Mouse (Mus musculus) stomach, embryonic 15.5 days (tissue): Measurements from ENCODE around the gene Gda. TPM values are rescaled to one million over a fixed set of nuclear protein-coding genes. Genes with fewer than 3 reads are reported as not detected.

Source experiments
- ATAC-seq: fragments of 200-750 bp; cut with Nextera tagmentation; 2 replicates; pipeline ENCODE4 v1.8.0; 2017; ENCODE audit warnings: low read depth, moderate number of reproducible peaks, moderate TSS enrichment; ENCODE audit not compliant: insufficient read depth, low FRiP score
- H3K27ac ChIP-seq: fragments of 300-500 bp; sonication (generic); 2 replicates; pipeline ENCODE4 v1.5.1; 2015; ENCODE audit warnings: mild to moderate bottlenecking, inconsistent platforms
- H3K27me3 ChIP-seq: fragments of 300-500 bp; sonication (generic); replicated peaks from 2 replicates; pipeline ENCODE4 v1.6.1; 2015; ENCODE audit warnings: inconsistent platforms
- H3K36me3 ChIP-seq: fragments of 300-500 bp; sonication (generic); 2 replicates; pipeline ENCODE4 v1.6.1; 2015; ENCODE audit warnings: inconsistent platforms
- H3K4me1 ChIP-seq: fragments of 300-500 bp; sonication (generic); 2 replicates; pipeline ENCODE4 v1.6.1; 2015; ENCODE audit warnings: inconsistent platforms
- H3K4me2 ChIP-seq: fragments of 300-500 bp; sonication (generic); 2 replicates; pipeline ENCODE4 v1.6.1; 2015; ENCODE audit warnings: mild to moderate bottlenecking, inconsistent platforms
- H3K4me3 ChIP-seq: fragments of 300-500 bp; sonication (generic); replicated peaks from 2 replicates; pipeline ENCODE4 v1.5.1; 2015; ENCODE audit warnings: inconsistent platforms
- H3K9ac ChIP-seq: fragments of 300-500 bp; sonication (generic); 2 replicates; pipeline ENCODE4 v1.6.1; 2015; ENCODE audit warnings: inconsistent platforms
- H3K9me3 ChIP-seq: fragments of 300-500 bp; sonication (generic); 2 replicates; pipeline ENCODE4 v1.6.1; 2016; ENCODE audit warnings: inconsistent platforms
- WGBS: fragments of 180-500 bp; shearing (Covaris S2); methylation state at CpG from one replicate; pipeline ENCODE4 v1.1.7; 2015; 5-methylcytosine and 5-hydroxymethylcytosine counted together
- polyA plus RNA-seq: library from polyadenylated mRNA; unstranded; fragments of >200 nt; fragmentation: Nextera tagmentation; extraction: Ambion mirVana; gene quantifications from 2 replicates; pipeline ENCODE4 v1.2.1, GENCODE M21; 2015

Gda gene
- polyA plus RNA-seq, 1 experiment from 2014 or later = 2.7 TPM

GRCm38 (mm10) chr19:21390904-21391303 is 82.3 kb downstream of the Gda start:
- Histone ChIP-seq H3K27ac (no peak overlapping the region), H3K9ac (no peak overlapping the region), H3K9me3 (no peaks in the 10 kb centered on the region), H3K4me1 (no peaks in the 10 kb centered on the region), H3K27me3 (no peaks in the 10 kb centered on the region), H3K4me3 (no peak overlapping the region), H3K36me3 (no peaks in the 10 kb centered on the region), H3K4me2 (no peak overlapping the region)
- 88% methylated on average over 7 of the region's 7 CpGs for WGBS
- ATAC-seq = no peak

GRCm38 (mm10) chr19:21386842-21387241 is 86.4 kb downstream of the Gda start:
- WGBS = 65% methylated on average over 2 of the region's 2 CpGs
- H3K9ac ChIP-seq = no peak overlapping the region
- no peaks in the 10 kb centered on the region for H3K9me3 ChIP-seq
- no peak overlapping the region for H3K27ac ChIP-seq
- no peaks in the 10 kb centered on the region for H3K4me1 ChIP-seq
- H3K4me3 ChIP-seq = no peak overlapping the region
- H3K27me3 ChIP-seq = no peaks in the 10 kb centered on the region
- H3K36me3 ChIP-seq = no peaks in the 10 kb centered on the region
- H3K4me2 ChIP-seq = no peak overlapping the region
- no peak for ATAC-seq

- H3K27me3 ChIP-seq = no peaks in the 10 kb centered on the region
- H3K27ac ChIP-seq = no peak overlapping the region
- H3K36me3 ChIP-seq = no peaks in the 10 kb centered on the region
- H3K4me2 ChIP-seq = no peak overlapping the region
- no peak for ATAC-seq
- H3K4me1 ChIP-seq = no peaks in the 10 kb centered on the region
- H3K9ac ChIP-seq = no peak overlapping the region
- WGBS = 77% methylated on average over 3 of the region's 3 CpGs
- no peak overlapping the region for H3K4me3 ChIP-seq
- no peaks in the 10 kb centered on the region for H3K9me3 ChIP-seq
Measured at GRCm38 (mm10) chr19:21384231-21384630, 89.0 kb downstream of the Gda start.

- ATAC-seq = no peak
- Histone ChIP-seq H3K4me2 (no peak overlapping the region), H3K4me1 (no peaks in the 10 kb centered on the region), H3K9ac (no peak overlapping the region), H3K9me3 (no peaks in the 10 kb centered on the region), H3K27ac (no peak overlapping the region), H3K4me3 (no peak overlapping the region), H3K36me3 (no peaks in the 10 kb centered on the region), H3K27me3 (no peaks in the 10 kb centered on the region)
- 80% methylated on average over 6 of the region's 6 CpGs for WGBS
Measured at GRCm38 (mm10) chr19:21383491-21384226, 89.6 kb downstream of the Gda start.

- no peak overlapping the region for H3K27ac ChIP-seq
- H3K36me3 ChIP-seq = no peaks in the 10 kb centered on the region
- H3K9ac ChIP-seq = no peak overlapping the region
- H3K4me2 ChIP-seq = no peak overlapping the region
- H3K27me3 ChIP-seq = no peaks in the 10 kb centered on the region
- no peaks in the 10 kb centered on the region for H3K9me3 ChIP-seq
- WGBS = 57% methylated on average over 2 of the region's 2 CpGs
- H3K4me1 ChIP-seq = no peaks in the 10 kb centered on the region
- H3K4me3 ChIP-seq = no peak overlapping the region
- ATAC-seq = no peak
Measured at GRCm38 (mm10) chr19:21381696-21382095, 91.5 kb downstream of the Gda start.

GRCm38 (mm10) chr19:21379195-21379594 is 94.0 kb downstream of the Gda start:
- no peaks in the 10 kb centered on the region for H3K36me3 ChIP-seq
- no peak overlapping the region for H3K27ac ChIP-seq
- 92% methylated on average over 5 of the region's 5 CpGs for WGBS
- ATAC-seq = no peak
- no peaks in the 10 kb centered on the region for H3K27me3 ChIP-seq
- no peaks in the 10 kb centered on the region for H3K4me1 ChIP-seq
- H3K9ac ChIP-seq = no peak overlapping the region
- no peak overlapping the region for H3K4me3 ChIP-seq
- H3K4me2 ChIP-seq = no peak overlapping the region
- H3K9me3 ChIP-seq = no peaks in the 10 kb centered on the region

GRCm38 (mm10) chr19:21376445-21377218 is 96.6 kb downstream of the Gda start:
- no peaks in the 10 kb centered on the region for H3K9me3 ChIP-seq
- H3K4me3 ChIP-seq = no peak overlapping the region
- no peaks in the 10 kb centered on the region for H3K4me1 ChIP-seq
- ATAC-seq = no peak
- no peak overlapping the region for H3K27ac ChIP-seq
- WGBS = 81% methylated on average over 4 of the region's 4 CpGs
- H3K27me3 ChIP-seq = no peaks in the 10 kb centered on the region
- no peak overlapping the region for H3K9ac ChIP-seq
- no peak overlapping the region for H3K4me2 ChIP-seq
- no peaks in the 10 kb centered on the region for H3K36me3 ChIP-seq

GRCm38 (mm10) chr19:21373073-21373755 is 100.0 kb downstream of the Gda start:
- no peak overlapping the region for H3K9ac ChIP-seq
- H3K36me3 ChIP-seq = no peaks in the 10 kb centered on the region
- 47% methylated on average over 11 of the region's 11 CpGs for WGBS
- H3K4me1 ChIP-seq = no peaks in the 10 kb centered on the region
- H3K4me3 ChIP-seq = no peak overlapping the region
- H3K27me3 ChIP-seq = no peaks in the 10 kb centered on the region
- H3K27ac ChIP-seq = no peak overlapping the region
- H3K9me3 ChIP-seq = no peaks in the 10 kb centered on the region
- H3K4me2 ChIP-seq = no peak overlapping the region
- ATAC-seq = no peak; the same call in 1 of the 2 replicates

- Histone ChIP-seq H3K27me3 (no peaks in the 10 kb centered on the region), H3K9me3 (no peaks in the 10 kb centered on the region), H3K4me1 (no peaks in the 10 kb centered on the region), H3K4me2 (no peak overlapping the region), H3K4me3 (no peak overlapping the region), H3K27ac (no peak overlapping the region), H3K36me3 (no peaks in the 10 kb centered on the region), H3K9ac (no peak overlapping the region)
- ATAC-seq = 0 out of 2 replicates have a peak, but pooled peaks have one; percentile 27
- WGBS = 71% methylated on average over 12 of the region's 12 CpGs
Measured at GRCm38 (mm10) chr19:21372395-21373072, 100.7 kb downstream of the Gda start.

- no peak overlapping the region for H3K27ac ChIP-seq
- 52% methylated on average over 2 of the region's 2 CpGs for WGBS
- H3K4me1 ChIP-seq = no peaks in the 10 kb centered on the region
- no peak overlapping the region for H3K9ac ChIP-seq
- H3K9me3 ChIP-seq = no peaks in the 10 kb centered on the region
- no peak overlapping the region for H3K4me2 ChIP-seq
- no peak overlapping the region for H3K4me3 ChIP-seq
- ATAC-seq = no peak
- no peaks in the 10 kb centered on the region for H3K27me3 ChIP-seq
- no peaks in the 10 kb centered on the region for H3K36me3 ChIP-seq
Measured at GRCm38 (mm10) chr19:21371337-21371736, 101.9 kb downstream of the Gda start.

- H3K27me3 ChIP-seq = no peaks in the 10 kb centered on the region
- H3K4me2 ChIP-seq = no peak overlapping the region
- no peaks in the 10 kb centered on the region for H3K9me3 ChIP-seq
- H3K9ac ChIP-seq = no peak overlapping the region
- no peaks in the 10 kb centered on the region for H3K36me3 ChIP-seq
- WGBS = 87% methylated on average over 8 of the region's 8 CpGs
- no peak for ATAC-seq
- no peak overlapping the region for H3K4me3 ChIP-seq
- no peaks in the 10 kb centered on the region for H3K4me1 ChIP-seq
- H3K27ac ChIP-seq = no peak overlapping the region
Measured at GRCm38 (mm10) chr19:21370782-21371181, 102.5 kb downstream of the Gda start.
